Comparison of ENCODE assay signal across 8 mouse cellular contexts in genomic region chr13:25932810-25933209, GRCm38 (mm10).
DNase-seq lines count a peak whose midpoint lies in the region; ATAC-seq and TF ChIP-seq lines count a peak whose summit lies in the region.

No protein-coding gene starts in this region.

- H3K4me2 ChIP-seq in liver, embryonic 11.5 days: no peak overlapping the region
- no peak overlapping the region for H3K4me2 ChIP-seq in neural tube, embryonic 13.5 days

- H3K9ac ChIP-seq in liver, adult 2 months (ENCODE audit: low read depth, low read length): no peak overlapping the region
- no peak overlapping the region for H3K9ac ChIP-seq in liver, embryonic 11.5 days (ENCODE audit: low read depth, low read length)
- no peak overlapping the region for H3K9ac ChIP-seq in neural tube, embryonic 13.5 days

- no peaks in the 10 kb centered on the region for H3K9me3 ChIP-seq in liver, embryonic 11.5 days (ENCODE audit: control insufficient read depth, low read length)
- no peaks in the 10 kb centered on the region for H3K9me3 ChIP-seq in limb, embryonic 10.5 days (replicated peaks)
- H3K9me3 ChIP-seq in neural tube, embryonic 13.5 days: no peaks in the 10 kb centered on the region

- no peak overlapping the region for H3K27ac ChIP-seq in liver, adult 2 months (replicated peaks; ENCODE audit: insufficient read depth, low read depth, low read length)
- H3K27ac ChIP-seq in liver, embryonic 11.5 days (ENCODE audit: low read depth, low read length): no peak overlapping the region
- peak overlapping the region; percentile 76; the same call in 1 of the 2 replicates for H3K27ac ChIP-seq in limb, embryonic 10.5 days
- H3K27ac ChIP-seq in neural tube, embryonic 13.5 days (replicated peaks): peak overlapping the region; percentile 61

- no peak for TF ChIP-seq POLR2A in liver, adult 2 months (IDR thresholded peaks at IDR 0.05; ENCODE audit: extremely low read depth, insufficient read depth, low read length)

- H3K36me3 ChIP-seq in liver, adult 2 months (ENCODE audit: control insufficient read depth, insufficient read depth, low read length): no peaks in the 10 kb centered on the region
- H3K36me3 ChIP-seq in liver, embryonic 11.5 days (ENCODE audit: control insufficient read depth, insufficient read depth, low read length): no peaks in the 10 kb centered on the region
- no peaks in the 10 kb centered on the region for H3K36me3 ChIP-seq in limb, embryonic 10.5 days
- no peaks in the 10 kb centered on the region for H3K36me3 ChIP-seq in neural tube, embryonic 13.5 days

- no peak for ATAC-seq in liver, embryonic 11.5 days (replicated peaks; ENCODE audit: low FRiP score)
- ATAC-seq in neural tube, embryonic 13.5 days (ENCODE audit: low read depth): peak; percentile 89
- ATAC-seq in CD4-positive, CD25-positive, alpha-beta regulatory T cell, adult 4 months: no peak

- WGBS in liver, adult 2 months: 6% methylated on average over 1 of the region's 1 CpGs
- 0% methylated on average over 1 of the region's 1 CpGs for WGBS in liver, embryonic 11.5 days
- 5% methylated on average over 1 of the region's 1 CpGs for WGBS in limb, embryonic 10.5 days
- 0% methylated on average over 1 of the region's 1 CpGs for WGBS in neural tube, embryonic 13.5 days

- no peaks in the 10 kb centered on the region for H3K79me2 ChIP-seq in liver, adult 2 months (ENCODE audit: control insufficient read depth, insufficient read depth, low read length)

- TF ChIP-seq CTCF in liver, adult 2 months (IDR thresholded peaks at IDR 0.05; ENCODE audit: low read depth, low read length): no peak

- no peaks in the 10 kb centered on the region for H3K4me1 ChIP-seq in liver, adult 2 months (ENCODE audit: control insufficient read depth, insufficient read depth, low read length)
- no peaks in the 10 kb centered on the region for H3K4me1 ChIP-seq in liver, embryonic 11.5 days (replicated peaks; ENCODE audit: control insufficient read depth, insufficient read depth, low read length)
- H3K4me1 ChIP-seq in limb, embryonic 10.5 days: peaks cover 21% of the 10 kb centered on the region
- peaks cover 22% of the 10 kb centered on the region for H3K4me1 ChIP-seq in neural tube, embryonic 13.5 days (replicated peaks)

- peak; percentile 7 for DNase-seq in liver, adult 2 months (ENCODE audit: extremely low read depth, low read depth, low spot score)
- no peak for DNase-seq in liver, embryonic 11.5 days (ENCODE audit: low spot score)
- peak; percentile 29 to 67 for DNase-seq in cerebellum, postnatal 25 days
- DNase-seq in frontal cortex, postnatal 14 days (ENCODE audit: low spot score in 2 of 2): peak; percentile 14 to 37
- DNase-seq in kidney, adult 9 months: peak; percentile 55
- peak; percentile 59 for DNase-seq in limb, embryonic 10.5 days (ENCODE audit: low spot score)

- no peak overlapping the region for H3K4me3 ChIP-seq in liver, adult 2 months (ENCODE audit: insufficient read depth, low read depth, low read length)
- no peak overlapping the region for H3K4me3 ChIP-seq in liver, embryonic 11.5 days (ENCODE audit: low read depth, low read length)
- no peak overlapping the region for H3K4me3 ChIP-seq in limb, embryonic 10.5 days
- H3K4me3 ChIP-seq in neural tube, embryonic 13.5 days: no peak overlapping the region

- H3K27me3 ChIP-seq in liver, adult 2 months (ENCODE audit: control insufficient read depth, insufficient read depth, low read length): no peaks in the 10 kb centered on the region
- no peaks in the 10 kb centered on the region for H3K27me3 ChIP-seq in liver, embryonic 11.5 days (replicated peaks; ENCODE audit: control insufficient read depth, insufficient read depth, low read length)
- no peaks in the 10 kb centered on the region for H3K27me3 ChIP-seq in limb, embryonic 10.5 days (ENCODE audit: low read depth, poor library complexity, severe bottlenecking)
- H3K27me3 ChIP-seq in neural tube, embryonic 13.5 days: no peaks in the 10 kb centered on the region

Comparison
In these comparisons a context has a peak if more than half of its experiments do, and no peak if none do; other contexts are left out.
1. H3K27ac ChIP-seq: peak in limb, embryonic 10.5 days (single experiment) and neural tube, embryonic 13.5 days (single experiment); none in liver, adult 2 months (single experiment) and liver, embryonic 11.5 days (single experiment).